Mouse (Mus musculus) embryonic stem cell, embryonic (primary cell): ENCODE measurements around the gene Prkcsh.

Source experiments
- CTCF ChIA-PET, 4 experiments: fragments of 300-600 bp in 2 of 4; fragments of 350-600 bp in 2 of 4; sonication (Branson Sonifier 250); formaldehyde crosslinking; loops; one replicate each; lab custom pipeline; 2022; ENCODE audit warnings: inconsistent platforms in 2 of 4; lab: Charles Lee
- POLR2A ChIA-PET, 4 experiments: fragments of 300-600 bp in 2 of 4; fragments of 350-600 bp in 2 of 4; sonication (Branson Sonifier 250); formaldehyde crosslinking; loops; one replicate each; lab custom pipeline; 2022; ENCODE audit warnings: antibody characterized with exemption in 4 of 4, inconsistent platforms in 1 of 4; lab: Charles Lee

The Prkcsh gene

DNA sequence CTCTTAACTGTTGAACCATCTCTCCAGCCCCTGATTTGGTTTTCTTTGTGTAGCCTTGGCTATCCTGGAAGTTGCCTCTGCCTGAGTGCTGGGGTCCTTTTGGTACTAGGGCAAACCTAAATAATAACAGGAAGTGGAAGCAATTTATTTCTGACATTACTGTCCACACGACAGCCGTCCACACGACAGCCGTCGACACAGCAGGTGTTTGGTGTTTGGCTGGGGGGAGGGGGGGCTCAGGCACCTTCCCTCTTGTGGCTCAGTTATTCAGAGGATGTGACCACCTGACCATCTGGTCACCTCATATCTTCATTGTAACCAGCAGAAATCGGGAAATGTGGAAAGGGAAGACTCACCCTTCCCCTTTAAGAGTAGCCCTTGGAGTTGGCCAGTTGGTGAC is 33.7 kb upstream of the Prkcsh start:
- POLR2A ChIA-PET, result interaction anchor here in 1 of 4 experiments (0.5 to 1.1 kb wide), 2 partner anchors 56 to 107 kb away, joined by 3 read pairs; no protein-coding TSS in a partner anchor
- CTCF ChIA-PET, result no interaction called here

DNA sequence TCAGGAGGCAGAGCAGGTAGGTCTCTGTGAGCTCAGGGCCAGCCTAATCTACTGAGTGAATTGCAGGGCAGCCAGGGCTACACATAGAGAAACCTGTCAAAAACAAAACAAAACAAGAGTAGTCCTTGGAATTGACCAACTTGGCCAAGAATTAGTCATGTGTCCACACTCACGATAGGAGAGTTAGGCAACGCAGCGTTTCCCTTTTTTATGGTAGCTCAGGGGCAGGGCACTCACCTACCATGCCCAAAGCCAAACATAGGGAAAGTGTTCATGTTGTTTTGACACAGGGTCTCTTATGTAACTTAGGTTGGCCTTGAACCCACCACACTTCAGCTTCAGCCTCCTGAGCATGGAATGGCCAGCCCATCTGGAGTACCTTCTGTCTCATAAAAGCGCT is 33.3 kb upstream of the Prkcsh start:
- POLR2A ChIA-PET, result interaction anchor here in 1 of 4 experiments (1.1 kb wide), 1 partner anchor 55 kb away, joined by 3 read pairs; no protein-coding TSS in a partner anchor
- CTCF ChIA-PET, result no interaction called here

- POLR2A ChIA-PET, result interaction anchor here in 2 of 4 experiments (0.8 to 2.0 kb wide), 14 partner anchors 9 to 109 kb away, joined by 3 to 6 read pairs (median 4); partner anchors contain the start of genes Elavl3 (in 2 of the 2), Epor (in 2 of the 2), Ecsit (in 1 of the 2) and Gm49318 (in 1 of the 2)
- CTCF ChIA-PET, result interaction anchor here in 2 of 4 experiments (0.6 to 1.7 kb wide), 3 partner anchors 78 to 179 kb away, joined by 3 to 7 read pairs (median 5); no protein-coding TSS in a partner anchor
Measured at GRCm38 (mm10) chr9:21976626-21977175, 25.9 kb upstream of the Prkcsh start.

DNA sequence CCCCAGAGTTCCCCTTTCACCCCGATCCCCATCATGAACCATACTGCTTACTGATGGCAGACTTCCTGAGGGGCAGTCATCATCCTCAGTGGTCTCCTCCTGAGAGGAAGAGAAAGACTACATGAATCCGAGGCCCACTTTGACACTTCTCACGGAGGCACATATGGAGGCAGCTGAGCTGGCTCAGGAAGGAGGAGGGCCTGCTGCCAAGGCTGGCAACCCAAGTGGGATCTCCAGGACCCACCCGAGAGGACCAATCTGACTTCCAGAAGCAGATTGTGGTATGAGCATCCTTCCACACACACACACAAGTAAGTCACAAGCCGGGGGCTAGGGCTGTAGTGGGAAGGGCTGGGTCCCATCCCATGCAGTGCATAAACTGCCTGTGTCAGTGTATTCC is 25.3 kb upstream of the Prkcsh start:
- ChIA-PET POLR2A (interaction anchor here in 2 of 4 experiments (0.8 to 2.0 kb wide), 7 partner anchors 14 to 108 kb away, joined by 3 to 6 read pairs (median 4); partner anchors contain the start of genes Elavl3 (in 2 of the 2), Epor (in 2 of the 2) and Ecsit (in 1 of the 2)), CTCF (interaction anchor here in 1 of 4 experiments (1.7 kb wide), 1 partner anchor 77 kb away, joined by 7 read pairs; no protein-coding TSS in a partner anchor)

DNA sequence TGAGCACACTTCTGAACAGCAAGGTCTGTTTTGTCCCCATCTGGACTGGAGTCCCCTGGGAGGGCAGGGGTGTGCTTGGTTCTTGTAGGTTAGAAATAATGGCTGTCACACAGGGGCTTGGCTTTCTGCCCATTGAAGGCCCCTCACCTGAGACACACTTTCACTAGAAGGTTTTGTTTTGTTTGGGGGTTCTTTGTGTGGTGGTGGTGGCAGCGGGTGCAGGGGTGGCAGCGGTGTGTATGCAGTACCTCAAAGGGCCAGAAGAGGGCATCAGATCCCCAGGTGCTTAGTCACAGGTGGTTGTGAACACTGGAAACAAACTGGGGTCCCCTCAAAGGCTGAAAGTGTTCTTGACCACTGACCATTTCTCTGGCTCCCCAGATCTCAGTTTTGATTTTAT is 24.6 kb upstream of the Prkcsh start:
- ChIA-PET POLR2A (interaction anchor here in 2 of 4 experiments (0.7 to 3.7 kb wide), 6 partner anchors 13 to 210 kb away, joined by 3 to 21 read pairs (median 4); partner anchors contain the start of gene Zfp872 (in 1 of the 2)), CTCF (interaction anchor here in 3 of 4 experiments (0.6 to 2.6 kb wide), 11 partner anchors 14 to 178 kb away, joined by 3 to 18 read pairs (median 4); partner anchors contain the start of gene Pigyl (in 1 of the 3))

DNA sequence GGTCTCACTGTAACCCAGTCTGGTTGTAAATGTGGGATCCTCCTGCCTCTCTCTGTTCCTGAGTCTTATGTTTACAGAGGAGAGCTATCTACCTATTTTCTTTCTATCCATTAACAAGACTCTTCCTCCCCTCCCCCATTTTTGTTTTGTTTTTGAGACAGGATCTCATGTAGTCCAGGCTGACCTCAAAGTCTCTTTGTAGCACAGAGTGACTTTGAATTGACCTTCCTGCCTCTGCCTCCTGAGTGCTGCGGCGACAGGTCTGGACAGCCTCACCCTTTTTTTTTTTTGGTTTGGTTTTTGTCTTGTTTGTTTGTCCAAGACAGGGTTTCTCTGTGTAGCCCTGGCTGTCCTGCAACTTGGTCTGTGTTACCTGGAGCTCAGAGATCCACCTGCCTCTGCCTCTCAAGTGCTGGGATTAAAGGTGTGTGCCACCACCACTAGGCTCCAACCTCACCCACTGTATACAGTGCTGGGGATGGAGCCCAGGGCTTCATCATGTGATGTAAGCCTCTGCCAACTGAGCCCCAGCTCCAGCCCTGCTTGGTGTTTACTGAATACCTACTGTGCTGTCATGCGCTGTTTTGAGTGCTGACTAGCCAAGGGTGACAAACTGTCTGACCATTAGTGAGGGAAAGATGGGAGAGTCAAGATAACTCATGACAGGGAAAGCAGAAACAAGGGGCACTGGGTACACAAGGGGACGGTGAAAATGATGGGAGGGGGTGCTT is 24.0 kb upstream of the Prkcsh start:
- POLR2A ChIA-PET, result interaction anchor here (0.5 to 3.7 kb wide), 15 partner anchors 10 to 218 kb away, joined by 3 to 21 read pairs (median 4); partner anchors contain the start of genes Cnn1 (in 1 of the 4), Gm49318 (in 1 of the 4), Zfp653 (in 1 of the 4) and Zfp872 (in 1 of the 4)
- CTCF ChIA-PET, result interaction anchor here (0.5 to 2.6 kb wide), 17 partner anchors 13 to 209 kb away, joined by 3 to 18 read pairs (median 4); partner anchors contain the start of genes Pigyl (in 1 of the 4) and Zfp872 (in 1 of the 4)

GRCm38 (mm10) chr9:21983911-21984310 is 18.7 kb upstream of the Prkcsh start:
- POLR2A ChIA-PET, result interaction anchor here in 3 of 4 experiments (0.7 to 1.6 kb wide), 6 partner anchors 19 to 438 kb away, joined by 3 to 5 read pairs (median 3); partner anchors contain the start of gene Elavl3 (in 1 of the 3)
- CTCF ChIA-PET, result interaction anchor here in 1 of 4 experiments (1.0 kb wide), 1 partner anchor 12 kb away, joined by 6 read pairs; no protein-coding TSS in a partner anchor

- CTCF ChIA-PET, result interaction anchor here in 2 of 4 experiments (1.0 to 1.4 kb wide), 3 partner anchors 46 to 67 kb away, joined by 3 to 4 read pairs (median 3); no protein-coding TSS in a partner anchor
- POLR2A ChIA-PET, result interaction anchor here in 3 of 4 experiments (1.0 to 2.7 kb wide), 9 partner anchors 7 to 265 kb away, joined by 3 to 11 read pairs (median 3); partner anchors contain the start of genes Gm49318 (in 1 of the 3) and Ldlr (in 1 of the 3)
Measured at GRCm38 (mm10) chr9:21987592-21988342, 14.8 kb upstream of the Prkcsh start.

- ChIA-PET CTCF (interaction anchor here in 2 of 4 experiments (1.0 to 1.4 kb wide), 3 partner anchors 45 to 66 kb away, joined by 3 to 4 read pairs (median 3); no protein-coding TSS in a partner anchor), POLR2A (interaction anchor here (0.8 to 2.7 kb wide), 11 partner anchors 8 to 265 kb away, joined by 3 to 11 read pairs (median 3); partner anchors contain the start of genes Gm49318 (in 1 of the 4), Ldlr (in 1 of the 4) and Prkcsh (in 1 of the 4))
Measured at GRCm38 (mm10) chr9:21988421-21989101, 14.0 kb upstream of the Prkcsh start.

GRCm38 (mm10) chr9:21989230-21990110 is 13.1 kb upstream of the Prkcsh start, which contains the start of gene Rgl3:
TSS of gene Rgl3 (minus strand) at chr9:21989446.
- POLR2A ChIA-PET, result interaction anchor here in 3 of 4 experiments (0.6 to 2.2 kb wide), 9 partner anchors 8 to 81 kb away, joined by 3 to 8 read pairs (median 4); partner anchors contain the start of genes Gm49318 (in 1 of the 3) and Prkcsh (in 1 of the 3)
- CTCF ChIA-PET, result interaction anchor here in 3 of 4 experiments (0.6 to 2.1 kb wide), 3 partner anchors 8 to 77 kb away, joined by 5 read pairs; no protein-coding TSS in a partner anchor

DNA sequence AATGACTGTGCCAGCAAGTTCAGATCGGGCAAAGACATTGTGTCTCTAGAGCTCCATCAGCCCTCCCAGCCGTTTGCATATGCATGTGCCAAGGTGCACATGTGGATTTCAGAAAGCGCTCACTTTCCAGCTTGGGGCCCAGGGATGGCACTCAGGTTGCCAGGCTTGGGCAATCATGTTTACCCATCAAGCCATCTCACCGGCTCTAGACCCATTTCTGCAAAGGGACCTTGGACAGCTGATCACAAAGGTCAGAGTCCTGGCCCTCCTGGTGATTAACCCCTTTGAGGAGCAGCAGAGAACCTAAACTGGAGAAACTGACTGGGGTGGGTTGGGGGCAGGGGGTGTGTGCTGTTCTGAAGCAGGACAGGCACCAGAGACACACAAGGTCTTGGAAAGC is 10.4 kb upstream of the Prkcsh start:
- ChIA-PET CTCF (no interaction called here), POLR2A (interaction anchor here in 3 of 4 experiments (0.6 to 2.2 kb wide), 11 partner anchors 10 to 234 kb away, joined by 3 to 8 read pairs (median 3); partner anchors contain the start of genes Ccdc151 (in 1 of the 3), Elavl3 (in 1 of the 3) and Prkcsh (in 1 of the 3))

DNA sequence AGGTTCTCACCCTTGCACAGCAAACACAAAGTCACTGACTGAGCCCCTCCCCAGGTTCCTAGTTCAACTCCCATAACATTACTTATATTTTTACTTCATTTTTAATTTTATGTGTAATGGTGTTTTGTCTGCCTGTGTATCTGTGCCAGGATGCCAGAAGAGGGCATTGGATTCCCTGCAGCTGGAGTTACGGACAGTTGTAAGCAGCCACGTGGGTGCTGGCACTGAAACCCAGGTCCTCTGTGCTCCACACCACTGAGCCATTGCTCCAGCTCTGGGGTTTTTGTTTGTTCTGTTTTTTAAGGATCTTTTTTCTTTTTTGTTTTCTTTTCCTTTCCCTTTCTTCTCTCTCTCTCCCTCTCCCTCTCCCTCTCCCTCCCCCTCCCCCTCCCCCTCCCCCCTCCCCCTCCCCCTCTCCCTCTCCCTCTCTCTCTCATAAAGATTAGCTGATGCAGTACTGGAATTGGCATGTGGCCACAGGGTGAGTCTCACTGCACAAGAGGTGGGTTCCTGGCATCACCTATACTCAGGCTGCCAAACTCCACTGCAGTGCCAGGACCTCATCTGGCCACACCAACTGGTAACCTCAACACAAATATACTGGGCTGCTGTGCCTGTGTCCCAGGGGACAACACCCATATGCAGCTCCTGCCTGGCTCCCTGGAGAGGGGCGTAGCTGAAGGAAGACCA is 6.3 kb upstream of the Prkcsh start:
- POLR2A ChIA-PET, result interaction anchor here in 2 of 4 experiments (1.3 to 1.8 kb wide), 4 partner anchors 9 to 234 kb away, joined by 3 to 5 read pairs (median 4); no protein-coding TSS in a partner anchor
- CTCF ChIA-PET, result interaction anchor here in 2 of 4 experiments (1.2 to 1.8 kb wide), 2 partner anchors 12 to 59 kb away, joined by 5 to 6 read pairs; no protein-coding TSS in a partner anchor

GRCm38 (mm10) chr9:22000296-22000695 is 2.3 kb upstream of the Prkcsh start:
- CTCF ChIA-PET, result no interaction called here
- POLR2A ChIA-PET, result no interaction called here

DNA sequence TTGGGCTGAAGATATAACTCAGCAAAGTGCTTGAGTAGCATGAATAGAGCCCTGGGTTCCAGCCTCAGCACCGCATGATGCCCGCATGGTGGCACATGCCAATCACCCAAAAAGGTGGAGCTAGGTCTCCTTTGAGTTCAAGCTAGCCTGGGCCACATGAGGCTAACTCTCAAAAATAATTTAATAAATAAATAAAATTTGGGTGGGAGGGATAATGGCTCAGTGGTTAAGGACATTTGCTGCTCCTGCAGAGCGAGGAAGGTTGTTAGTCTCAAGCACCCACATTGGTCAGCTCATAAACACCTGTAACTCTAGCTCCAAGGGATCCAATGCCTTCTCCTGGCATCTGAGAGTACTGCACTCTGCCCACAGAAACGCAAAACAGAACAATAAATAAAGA is 973 bp upstream of the Prkcsh start:
- ChIA-PET CTCF (interaction anchor here in 2 of 4 experiments (0.7 to 1.4 kb wide), 3 partner anchors 11 to 154 kb away, joined by 3 to 4 read pairs (median 3); partner anchors contain the start of gene Pigyl (in 1 of the 2)), POLR2A (interaction anchor here in 2 of 4 experiments (0.5 to 2.2 kb wide), 6 partner anchors 9 to 389 kb away, joined by 3 to 9 read pairs (median 3); partner anchors contain the start of gene Gm49318 (in 1 of the 2))
